Mouse (Mus musculus) liver, postnatal 0 days (tissue): ENCODE data around the gene Fbxw10.

ENCODE experiments used
- CTCF ChIP-seq: sonication (generic); IDR thresholded peaks from 2 replicates; pipeline ENCODE4 v1.5.1; 2016; ENCODE audit warnings: antibody characterized with exemption, low read depth
- EP300 ChIP-seq: IDR thresholded peaks from 2 replicates; pipeline ENCODE4 v1.6.1; 2016; ENCODE audit warnings: antibody characterized with exemption, low read depth, mild to moderate bottlenecking

- TF ChIP-seq CTCF (peak; percentile 91), EP300 (no peak)
These were observed 74.4 kb downstream of the Fbxw10 start for GRCm38 (mm10) chr11:62921052-62921977.
